Mouse (Mus musculus) limb, embryonic 15.5 days (tissue): Measurements from ENCODE around the gene Cby3. TPM values are rescaled to one million over a fixed set of nuclear protein-coding genes. Genes with fewer than 3 reads are reported as not detected.

Experiments used
- ATAC-seq: fragments of 200-750 bp; cut with Nextera tagmentation; 2 replicates; pipeline ENCODE4 v1.8.0; 2017; ENCODE audit warnings: low read depth, moderate TSS enrichment; ENCODE audit not compliant: insufficient number of reproducible peaks, low FRiP score, low TSS enrichment
- H3K27ac ChIP-seq: fragments of 300-500 bp; sonication (generic); 2 replicates; pipeline ENCODE4 v1.5.1; 2015; ENCODE audit warnings: moderate library complexity, mild to moderate bottlenecking, inconsistent platforms
- H3K27me3 ChIP-seq: fragments of 300-500 bp; sonication (generic); 2 replicates; pipeline ENCODE4 v1.6.1; 2015; ENCODE audit warnings: inconsistent platforms
- H3K36me3 ChIP-seq: fragments of 300-500 bp; sonication (generic); 2 replicates; pipeline ENCODE4 v1.6.1; 2015; ENCODE audit warnings: inconsistent platforms
- H3K4me1 ChIP-seq: fragments of 300-500 bp; sonication (generic); 2 replicates; pipeline ENCODE4 v1.6.1; 2015; ENCODE audit warnings: inconsistent platforms
- H3K4me2 ChIP-seq: fragments of 300-500 bp; sonication (generic); 2 replicates; pipeline ENCODE4 v1.6.1; 2015; ENCODE audit warnings: mild to moderate bottlenecking, inconsistent platforms
- H3K4me3 ChIP-seq: fragments of 300-500 bp; sonication (generic); 2 replicates; pipeline ENCODE4 v1.5.1; 2015; ENCODE audit warnings: mild to moderate bottlenecking, inconsistent platforms
- H3K9ac ChIP-seq: fragments of 300-500 bp; sonication (generic); 2 replicates; pipeline ENCODE4 v1.6.1; 2015; ENCODE audit warnings: inconsistent platforms
- H3K9me3 ChIP-seq: fragments of 300-500 bp; sonication (generic); 2 replicates; pipeline ENCODE4 v1.6.1; 2016; ENCODE audit warnings: inconsistent platforms
- WGBS: fragments of 180-500 bp; shearing (Covaris S2); methylation state at CpG from one replicate; pipeline ENCODE4 v1.1.7; 2015; 5-methylcytosine and 5-hydroxymethylcytosine counted together
- polyA plus RNA-seq: library from polyadenylated mRNA; unstranded; fragments of >200 nt; fragmentation: Nextera tagmentation; extraction: Ambion mirVana; gene quantifications from 2 replicates; pipeline ENCODE4 v1.2.1, GENCODE M21; 2015

The Cby3 gene
- polyA plus RNA-seq, 1 experiment from 2014 or later = 0.37 TPM

- WGBS = 91% methylated on average over 9 of the region's 9 CpGs
- Histone ChIP-seq H3K4me2 (no peak overlapping the region), H3K27ac (no peak overlapping the region), H3K27me3 (no peaks in the 10 kb centered on the region), H3K36me3 (no peaks in the 10 kb centered on the region), H3K9ac (no peak overlapping the region), H3K9me3 (no peaks in the 10 kb centered on the region), H3K4me1 (0 out of 2 replicates have a peak, but pooled peaks cover 7% of the 10 kb centered on the region), H3K4me3 (no peak overlapping the region)
- ATAC-seq = no peak
Measured at GRCm38 (mm10) chr11:50367531-50367930, 13.3 kb downstream of the Cby3 start.

- H3K4me2 ChIP-seq = no peak overlapping the region
- no peaks in the 10 kb centered on the region for H3K36me3 ChIP-seq
- ATAC-seq = no peak
- H3K9me3 ChIP-seq = no peaks in the 10 kb centered on the region
- H3K4me1 ChIP-seq = 0 out of 2 replicates have a peak, but pooled peaks cover 7% of the 10 kb centered on the region
- H3K9ac ChIP-seq = no peak overlapping the region
- no peak overlapping the region for H3K4me3 ChIP-seq
- WGBS = 86% methylated on average over 5 of the region's 5 CpGs
- H3K27ac ChIP-seq = no peak overlapping the region
- H3K27me3 ChIP-seq = no peaks in the 10 kb centered on the region
Measured at GRCm38 (mm10) chr11:50369360-50369911, 15.2 kb downstream of the Cby3 start.

- H3K9ac ChIP-seq = 0 out of 2 replicates have a peak overlapping the region, but pooled peaks have one; percentile 41
Measured at GRCm38 (mm10) chr11:50370969-50371368, 16.7 kb downstream of the Cby3 start.

GRCm38 (mm10) chr11:50371399-50371841, 17.2 kb downstream of the Cby3 start:
- H3K4me2 ChIP-seq = peak overlapping the region; percentile 60
- H3K27me3 ChIP-seq = no peaks in the 10 kb centered on the region
- WGBS = 3% methylated on average over 18 of the region's 18 CpGs
- H3K4me1 ChIP-seq = peaks cover 10% of the 10 kb centered on the region
- peak overlapping the region; percentile 41 for H3K4me3 ChIP-seq
- peak overlapping the region; percentile 41 for H3K9ac ChIP-seq
- peak overlapping the region; percentile 69 for H3K27ac ChIP-seq
- ATAC-seq = no peak
- H3K9me3 ChIP-seq = no peaks in the 10 kb centered on the region
- H3K36me3 ChIP-seq = no peaks in the 10 kb centered on the region

More at GRCm38 (mm10) chr11:50370969-50371368, 16.7 kb downstream of the Cby3 start:
- Histone ChIP-seq H3K36me3 (no peaks in the 10 kb centered on the region), H3K4me1 (0 out of 2 replicates have a peak, but pooled peaks cover 7% of the 10 kb centered on the region), H3K4me2 (peak overlapping the region; percentile 60), H3K27me3 (no peaks in the 10 kb centered on the region), H3K4me3 (no peak overlapping the region), H3K9me3 (no peaks in the 10 kb centered on the region), H3K27ac (no peak overlapping the region)
- ATAC-seq = no peak
- 57% methylated on average over 4 of the region's 4 CpGs for WGBS

GRCm38 (mm10) chr11:50371911-50372310, 17.6 kb downstream of the Cby3 start:
- Histone ChIP-seq H3K4me2 (peak overlapping the region; percentile 60), H3K27me3 (no peaks in the 10 kb centered on the region), H3K4me1 (peaks cover 13% of the 10 kb centered on the region), H3K36me3 (no peaks in the 10 kb centered on the region), H3K4me3 (no peak overlapping the region), H3K27ac (no peak overlapping the region), H3K9ac (no peak overlapping the region), H3K9me3 (no peaks in the 10 kb centered on the region)
- no peak for ATAC-seq
- WGBS = 83% methylated on average over 1 of the region's 1 CpGs

- Histone ChIP-seq H3K27ac (no peak overlapping the region), H3K4me3 (no peak overlapping the region), H3K4me2 (no peak overlapping the region), H3K9ac (no peak overlapping the region), H3K27me3 (no peaks in the 10 kb centered on the region), H3K4me1 (peaks cover 13% of the 10 kb centered on the region), H3K36me3 (no peaks in the 10 kb centered on the region), H3K9me3 (no peaks in the 10 kb centered on the region)
- no peak for ATAC-seq
Measured at GRCm38 (mm10) chr11:50373086-50373485, 18.8 kb downstream of the Cby3 start.

- Histone ChIP-seq H3K4me2 (no peak overlapping the region), H3K4me3 (no peak overlapping the region), H3K27ac (no peak overlapping the region), H3K36me3 (no peaks in the 10 kb centered on the region), H3K27me3 (no peaks in the 10 kb centered on the region), H3K4me1 (peaks cover 13% of the 10 kb centered on the region), H3K9me3 (no peaks in the 10 kb centered on the region), H3K9ac (no peak overlapping the region)
- WGBS = 88% methylated on average over 1 of the region's 1 CpGs
- no peak for ATAC-seq
Measured at GRCm38 (mm10) chr11:50373621-50374020, 19.4 kb downstream of the Cby3 start.

- Histone ChIP-seq H3K9me3 (no peaks in the 10 kb centered on the region), H3K36me3 (peaks cover 4% of the 10 kb centered on the region), H3K4me2 (no peak overlapping the region), H3K4me3 (no peak overlapping the region), H3K9ac (no peak overlapping the region), H3K27me3 (no peaks in the 10 kb centered on the region), H3K4me1 (peaks cover 15% of the 10 kb centered on the region), H3K27ac (no peak overlapping the region)
- 83% methylated on average over 13 of the region's 13 CpGs for WGBS
- no peak for ATAC-seq
Measured at GRCm38 (mm10) chr11:50374286-50375015, 20.2 kb downstream of the Cby3 start.

GRCm38 (mm10) chr11:50375421-50375820, 21.2 kb downstream of the Cby3 start:
- Histone ChIP-seq H3K36me3 (peaks cover 10% of the 10 kb centered on the region), H3K9ac (no peak overlapping the region), H3K27ac (no peak overlapping the region), H3K27me3 (no peaks in the 10 kb centered on the region), H3K9me3 (no peaks in the 10 kb centered on the region), H3K4me3 (no peak overlapping the region), H3K4me2 (no peak overlapping the region), H3K4me1 (peaks cover 20% of the 10 kb centered on the region)
- ATAC-seq = no peak
- WGBS = 88% methylated on average over 5 of the region's 5 CpGs

- Histone ChIP-seq H3K27me3 (no peaks in the 10 kb centered on the region), H3K9ac (peak overlapping the region; percentile 77), H3K4me3 (peak overlapping the region; percentile 95), H3K4me2 (peak overlapping the region; percentile 73), H3K36me3 (peaks cover 10% of the 10 kb centered on the region), H3K9me3 (no peaks in the 10 kb centered on the region), H3K4me1 (peaks cover 17% of the 10 kb centered on the region), H3K27ac (peak overlapping the region; percentile 99)
- WGBS = 17% methylated on average over 10 of the region's 10 CpGs
- ATAC-seq = no peak
Measured at GRCm38 (mm10) chr11:50376156-50376790, 22.0 kb downstream of the Cby3 start.

GRCm38 (mm10) chr11:50376911-50377891, 22.9 kb downstream of the Cby3 start, which contains the start of gene Hnrnph1:
Hnrnph1 (plus strand) TSS chr11:50376990.
- Histone ChIP-seq H3K4me1 (peaks cover 15% of the 10 kb centered on the region), H3K27ac (peak within 1 kb of the TSS; percentile 100), H3K9ac (peak within 1 kb of the TSS; percentile 98), H3K36me3 (peaks cover 12% of the 10 kb centered on the region), H3K9me3 (no peaks in the 10 kb centered on the region), H3K27me3 (no peaks in the 10 kb centered on the region), H3K4me2 (peak within 1 kb of the TSS; percentile 73), H3K4me3 (peak within 1 kb of the TSS; percentile 95)
- ATAC-seq = peak; percentile 96
- WGBS = under 1% methylated on average over 76 of the region's 76 CpGs
